Mouse (Mus musculus): ENCODE results near the gene Tnni2. TPM values are rescaled to one million over a fixed set of nuclear protein-coding genes. Genes with fewer than 3 reads are reported as not detected.

Tnni2 gene
- polyA plus RNA-seq, 1 experiment from 2014 or later, result 3.2 TPM

DNA sequence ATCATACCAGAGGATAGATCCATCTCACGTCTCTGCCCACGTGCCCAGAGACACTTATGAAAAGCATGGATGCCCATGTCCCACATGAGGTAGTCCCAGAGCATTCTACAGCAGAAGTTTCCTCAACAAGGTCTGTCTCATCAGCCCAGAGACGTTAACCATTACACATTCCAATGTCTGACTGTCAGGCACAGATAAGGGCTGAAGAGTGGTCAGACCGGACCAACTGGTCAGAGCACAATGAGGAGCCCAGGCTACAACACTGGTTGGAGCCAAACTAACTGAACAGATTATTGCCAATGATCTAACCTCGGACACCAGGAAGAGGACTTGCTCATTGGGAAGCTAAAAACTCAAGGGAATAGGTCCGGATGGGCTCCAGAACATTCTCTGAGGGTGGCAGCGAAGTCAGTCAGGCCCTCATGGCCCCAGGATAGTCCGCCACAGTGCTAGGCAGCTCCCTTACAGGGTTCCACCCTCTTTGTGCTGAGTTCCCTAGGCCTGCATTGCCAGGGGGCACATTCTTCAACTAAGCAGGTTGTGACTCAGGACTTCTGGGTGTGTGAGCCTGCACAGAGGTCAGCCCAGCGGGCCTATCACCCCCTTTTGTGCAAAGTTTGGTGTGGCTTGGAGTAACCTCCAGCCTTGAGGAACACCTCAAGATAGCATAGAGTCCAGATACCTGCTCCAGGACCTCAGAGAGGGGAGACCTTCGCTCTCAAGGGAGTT is 7.3 kb upstream of the Tnni2 start, which contains the start of gene Syt8:
Syt8 (plus strand) TSS at position 714 of the 729 bp plus-strand sequence.
- Histone ChIP-seq H3K4me1 (replicated peaks; ENCODE audit: control insufficient read depth, insufficient read depth, low read length) (peaks cover 22% of the 10 kb centered on the region), H3K4me2 (ENCODE audit: low read length) (peak within 1 kb of the TSS; percentile 2; the same call in 1 of the 2 replicates), H3K36me3 (ENCODE audit: control insufficient read depth, insufficient read depth, low read length) (no peaks in the 10 kb centered on the region), H3K9me3 (ENCODE audit: control insufficient read depth, low read length) (no peaks in the 10 kb centered on the region), H3K9ac (ENCODE audit: low read length) (peak within 1 kb of the TSS; percentile 31; the same call in 1 of the 2 replicates), H3K27ac (ENCODE audit: low read depth) (peak within 1 kb of the TSS; percentile 48; the same call in 1 of the 2 replicates), H3K4me3 (ENCODE audit: low read depth, low read length) (no peak within 1 kb of the TSS), H3K27me3 (replicated peaks; ENCODE audit: control insufficient read depth, insufficient read depth, low read length) (no peaks in the 10 kb centered on the region)
- ATAC-seq (replicated peaks; ENCODE audit: low FRiP score, low TSS enrichment, low read depth) (peak; percentile 60), DNase-seq (ENCODE audit: low spot score) (peak; percentile 72)
- WGBS, result 76% methylated on average over 10 of the region's 10 CpGs

GRCm38 (mm10) chr7:142435524-142435923 is 6.1 kb upstream of the Tnni2 start:
- Histone ChIP-seq H3K27ac (ENCODE audit: low read depth) (no peak overlapping the region), H3K4me1 (replicated peaks; ENCODE audit: control insufficient read depth, insufficient read depth, low read length) (peaks cover 23% of the 10 kb centered on the region), H3K4me2 (ENCODE audit: low read length) (no peak overlapping the region), H3K9ac (ENCODE audit: low read length) (no peak overlapping the region), H3K4me3 (ENCODE audit: low read depth, low read length) (no peak overlapping the region), H3K27me3 (replicated peaks; ENCODE audit: control insufficient read depth, insufficient read depth, low read length) (no peaks in the 10 kb centered on the region), H3K36me3 (ENCODE audit: control insufficient read depth, insufficient read depth, low read length) (no peaks in the 10 kb centered on the region), H3K9me3 (ENCODE audit: control insufficient read depth, low read length) (no peaks in the 10 kb centered on the region)
- WGBS, result 17% methylated on average over 4 of the region's 4 CpGs
- DNase-seq (ENCODE audit: low spot score), result peak; percentile 83
- no peak for ATAC-seq (replicated peaks; ENCODE audit: low FRiP score, low TSS enrichment, low read depth)

DNA sequence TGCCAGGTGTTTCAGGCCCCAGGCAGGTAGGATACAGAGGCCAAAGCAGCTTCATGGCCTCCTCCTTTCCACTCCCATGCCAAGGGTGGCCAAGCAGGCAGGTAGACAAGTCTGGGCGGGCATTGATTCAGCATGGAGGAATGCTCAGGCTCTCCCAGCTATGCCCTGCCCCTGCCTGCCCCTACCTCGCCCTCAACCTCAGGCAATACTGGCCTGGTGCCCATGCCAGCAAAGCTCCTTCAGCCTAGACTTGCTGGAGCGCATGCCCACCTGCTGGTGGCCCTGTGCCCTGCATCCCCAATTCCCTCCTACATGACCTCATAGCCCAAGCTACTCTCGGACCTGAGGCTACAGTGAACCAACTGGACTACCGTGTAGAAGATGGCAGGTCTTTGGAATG is 4.3 kb upstream of the Tnni2 start:
- no peak for DNase-seq (ENCODE audit: low spot score)
- Histone ChIP-seq H3K9me3 (ENCODE audit: control insufficient read depth, low read length) (no peaks in the 10 kb centered on the region), H3K4me3 (ENCODE audit: low read depth, low read length) (no peak overlapping the region), H3K27me3 (replicated peaks; ENCODE audit: control insufficient read depth, insufficient read depth, low read length) (no peaks in the 10 kb centered on the region), H3K4me1 (replicated peaks; ENCODE audit: control insufficient read depth, insufficient read depth, low read length) (peaks cover 29% of the 10 kb centered on the region), H3K27ac (ENCODE audit: low read depth) (no peak overlapping the region), H3K4me2 (ENCODE audit: low read length) (no peak overlapping the region), H3K9ac (ENCODE audit: low read length) (no peak overlapping the region), H3K36me3 (ENCODE audit: control insufficient read depth, insufficient read depth, low read length) (no peaks in the 10 kb centered on the region)
- ATAC-seq (replicated peaks; ENCODE audit: low FRiP score, low TSS enrichment, low read depth), result no peak
- WGBS, result 85% methylated on average over 5 of the region's 5 CpGs

GRCm38 (mm10) chr7:142439966-142440365 is 1.6 kb upstream of the Tnni2 start:
- peaks cover 20% of the 10 kb centered on the region for H3K4me1 ChIP-seq (replicated peaks; ENCODE audit: control insufficient read depth, insufficient read depth, low read length)
- DNase-seq (ENCODE audit: low spot score) (no peak), ATAC-seq (replicated peaks; ENCODE audit: low FRiP score, low TSS enrichment, low read depth) (no peak)
- peak overlapping the region; percentile 80; the same call in 1 of the 2 replicates for H3K27ac ChIP-seq (ENCODE audit: low read depth)
- 78% methylated on average over 14 of the region's 14 CpGs for WGBS
- no peak overlapping the region for H3K4me2 ChIP-seq (ENCODE audit: low read length)
- H3K27me3 ChIP-seq (replicated peaks; ENCODE audit: control insufficient read depth, insufficient read depth, low read length), result no peaks in the 10 kb centered on the region
- H3K9me3 ChIP-seq (ENCODE audit: control insufficient read depth, low read length), result no peaks in the 10 kb centered on the region
- no peak overlapping the region for H3K4me3 ChIP-seq (ENCODE audit: low read depth, low read length)
- no peak overlapping the region for H3K9ac ChIP-seq (ENCODE audit: low read length)
- H3K36me3 ChIP-seq (ENCODE audit: control insufficient read depth, insufficient read depth, low read length), result no peaks in the 10 kb centered on the region

- Histone ChIP-seq H3K9ac (ENCODE audit: low read length) (peak overlapping the region; percentile 27; the same call in 1 of the 2 replicates), H3K27ac (ENCODE audit: low read depth) (peak overlapping the region; percentile 80)
- ATAC-seq (replicated peaks; ENCODE audit: low FRiP score, low TSS enrichment, low read depth), result peak; percentile 77
Observed at GRCm38 (mm10) chr7:142440657-142441114, 922 bp upstream of the Tnni2 start.

GRCm38 (mm10) chr7:142442081-142442907 is 686 bp downstream of the Tnni2 start:
- no peaks in the 10 kb centered on the region for H3K36me3 ChIP-seq (ENCODE audit: control insufficient read depth, insufficient read depth, low read length)
- no peaks in the 10 kb centered on the region for H3K9me3 ChIP-seq (ENCODE audit: control insufficient read depth, low read length)
- H3K9ac ChIP-seq (ENCODE audit: low read length), result no peak overlapping the region
- ATAC-seq (replicated peaks; ENCODE audit: low FRiP score, low TSS enrichment, low read depth) (no peak), DNase-seq (ENCODE audit: low spot score) (no peak)
- no peak overlapping the region for H3K4me2 ChIP-seq (ENCODE audit: low read length)
- H3K27ac ChIP-seq (ENCODE audit: low read depth), result 0 out of 2 replicates have a peak overlapping the region, but pooled peaks have one; percentile 34
- peaks cover 20% of the 10 kb centered on the region for H3K4me1 ChIP-seq (replicated peaks; ENCODE audit: control insufficient read depth, insufficient read depth, low read length)
- H3K4me3 ChIP-seq (ENCODE audit: low read depth, low read length), result no peak overlapping the region
- H3K27me3 ChIP-seq (replicated peaks; ENCODE audit: control insufficient read depth, insufficient read depth, low read length), result no peaks in the 10 kb centered on the region
- WGBS, result 67% methylated on average over 9 of the region's 9 CpGs

More at GRCm38 (mm10) chr7:142440657-142441114, 922 bp upstream of the Tnni2 start:
- Histone ChIP-seq H3K36me3 (ENCODE audit: control insufficient read depth, insufficient read depth, low read length) (no peaks in the 10 kb centered on the region), H3K9me3 (ENCODE audit: control insufficient read depth, low read length) (no peaks in the 10 kb centered on the region), H3K4me1 (replicated peaks; ENCODE audit: control insufficient read depth, insufficient read depth, low read length) (peaks cover 20% of the 10 kb centered on the region), H3K4me3 (ENCODE audit: low read depth, low read length) (no peak overlapping the region), H3K27me3 (replicated peaks; ENCODE audit: control insufficient read depth, insufficient read depth, low read length) (no peaks in the 10 kb centered on the region), H3K4me2 (ENCODE audit: low read length) (no peak overlapping the region)
- DNase-seq (ENCODE audit: low spot score), result peak; percentile 77
- 38% methylated on average over 5 of the region's 5 CpGs for WGBS

DNA sequence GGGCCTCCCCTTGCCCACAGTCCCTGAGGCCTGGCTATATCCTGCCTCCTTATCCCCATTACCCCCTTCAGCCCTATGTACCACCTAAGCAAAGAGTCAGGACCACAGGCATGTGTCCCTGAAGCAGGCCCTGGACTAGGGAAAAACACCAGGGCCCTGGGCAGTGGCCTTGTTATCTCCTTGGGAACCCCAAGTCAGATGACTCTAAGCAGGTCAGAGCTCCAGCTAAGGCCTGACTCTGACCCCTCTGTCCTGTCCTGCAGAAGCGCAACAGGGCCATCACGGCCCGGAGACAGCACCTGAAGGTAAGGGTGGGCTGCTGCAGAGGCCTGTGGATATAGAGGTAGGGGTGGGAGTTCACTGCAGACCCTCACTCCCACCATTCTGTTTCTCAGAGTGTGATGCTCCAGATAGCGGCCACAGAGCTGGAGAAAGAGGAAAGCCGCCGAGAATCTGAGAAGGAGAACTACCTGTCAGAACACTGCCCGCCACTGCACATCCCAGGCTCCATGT is 1.4 kb downstream of the Tnni2 start:
- ATAC-seq (replicated peaks; ENCODE audit: low FRiP score, low TSS enrichment, low read depth) (no peak), DNase-seq (ENCODE audit: low spot score) (no peak)
- Histone ChIP-seq H3K4me1 (replicated peaks; ENCODE audit: control insufficient read depth, insufficient read depth, low read length) (peaks cover 20% of the 10 kb centered on the region), H3K36me3 (ENCODE audit: control insufficient read depth, insufficient read depth, low read length) (no peaks in the 10 kb centered on the region), H3K4me3 (ENCODE audit: low read depth, low read length) (no peak overlapping the region), H3K9ac (ENCODE audit: low read length) (no peak overlapping the region), H3K27me3 (replicated peaks; ENCODE audit: control insufficient read depth, insufficient read depth, low read length) (no peaks in the 10 kb centered on the region), H3K27ac (ENCODE audit: low read depth) (0 out of 2 replicates have a peak overlapping the region, but pooled peaks have one; percentile 34), H3K9me3 (ENCODE audit: control insufficient read depth, low read length) (no peaks in the 10 kb centered on the region), H3K4me2 (ENCODE audit: low read length) (no peak overlapping the region)
- 98% methylated on average over 7 of the region's 7 CpGs for WGBS

- Histone ChIP-seq H3K9ac (ENCODE audit: low read length) (no peak overlapping the region), H3K4me2 (ENCODE audit: low read length) (no peak overlapping the region), H3K27ac (ENCODE audit: low read depth) (no peak overlapping the region), H3K4me3 (ENCODE audit: low read depth, low read length) (no peak overlapping the region), H3K27me3 (replicated peaks; ENCODE audit: control insufficient read depth, insufficient read depth, low read length) (no peaks in the 10 kb centered on the region), H3K36me3 (ENCODE audit: control insufficient read depth, insufficient read depth, low read length) (no peaks in the 10 kb centered on the region), H3K4me1 (replicated peaks; ENCODE audit: control insufficient read depth, insufficient read depth, low read length) (peaks cover 20% of the 10 kb centered on the region), H3K9me3 (ENCODE audit: control insufficient read depth, low read length) (no peaks in the 10 kb centered on the region)
- WGBS, result 84% methylated on average over 5 of the region's 5 CpGs
- ATAC-seq (replicated peaks; ENCODE audit: low FRiP score, low TSS enrichment, low read depth) (no peak), DNase-seq (ENCODE audit: low spot score) (no peak)
Observed at GRCm38 (mm10) chr7:142443474-142443873, 1.9 kb downstream of the Tnni2 start.

Measured in intestine, embryonic 14.5 days (tissue).